Mouse (Mus musculus): ENCODE measurements around the gene Ddah1. TPM values are rescaled to one million over a fixed set of nuclear protein-coding genes. Genes with fewer than 3 reads are reported as not detected.

Ddah1 gene
- polyA plus RNA-seq, 1 experiment from 2014 or later = 45.1 TPM

- WGBS (ENCODE audit: insufficient replicate concordance) = 63% methylated on average over 12 of the region's 12 CpGs
- no peak overlapping the region for H3K9ac ChIP-seq (replicated peaks)
- TF ChIP-seq EP300 (IDR thresholded peaks at IDR 0.05; ENCODE audit: low read depth) (no peak), CTCF (IDR thresholded peaks at IDR 0.05; ENCODE audit: low read depth) (no peak)
- no peaks in the 10 kb centered on the region for H3K36me3 ChIP-seq (replicated peaks; ENCODE audit: insufficient read depth, low read length)
- no peak overlapping the region for H3K4me3 ChIP-seq (ENCODE audit: low read depth, low read length)
- DNase-seq (no peak), ATAC-seq (no peak)
- no peaks in the 10 kb centered on the region; the same call in 1 of the 2 replicates for H3K4me1 ChIP-seq (ENCODE audit: insufficient read depth)
- no peaks in the 10 kb centered on the region for H3K27me3 ChIP-seq (ENCODE audit: insufficient read depth, low read length)
- no peak overlapping the region for H3K4me2 ChIP-seq (ENCODE audit: low read depth, low read length)
- no peak overlapping the region; the same call in 1 of the 2 replicates for H3K27ac ChIP-seq (ENCODE audit: low read depth)
- no peaks in the 10 kb centered on the region for H3K9me3 ChIP-seq (ENCODE audit: low read length)
Observed at GRCm38 (mm10) chr3:145841961-145842710, 83.7 kb downstream of the Ddah1 start.

GRCm38 (mm10) chr3:145843836-145844235 lies 85.4 kb downstream of the Ddah1 start:
- Histone ChIP-seq H3K4me3 (ENCODE audit: low read depth, low read length) (no peak overlapping the region), H3K36me3 (replicated peaks; ENCODE audit: insufficient read depth, low read length) (no peaks in the 10 kb centered on the region), H3K4me2 (ENCODE audit: low read depth, low read length) (no peak overlapping the region), H3K27me3 (ENCODE audit: insufficient read depth, low read length) (no peaks in the 10 kb centered on the region), H3K9me3 (ENCODE audit: low read length) (no peaks in the 10 kb centered on the region), H3K27ac (ENCODE audit: low read depth) (no peak overlapping the region), H3K4me1 (ENCODE audit: insufficient read depth) (no peaks in the 10 kb centered on the region; the same call in 1 of the 2 replicates), H3K9ac (replicated peaks) (no peak overlapping the region)
- TF ChIP-seq EP300 (IDR thresholded peaks at IDR 0.05; ENCODE audit: low read depth) (no peak), CTCF (IDR thresholded peaks at IDR 0.05; ENCODE audit: low read depth) (no peak)
- no peak for DNase-seq
- 81% methylated on average over 3 of the region's 3 CpGs for WGBS (ENCODE audit: insufficient replicate concordance)
- ATAC-seq = no peak

- Histone ChIP-seq H3K27ac (ENCODE audit: low read depth) (no peak overlapping the region), H3K4me3 (ENCODE audit: low read depth, low read length) (no peak overlapping the region)
- no peak for DNase-seq
Observed at GRCm38 (mm10) chr3:145844891-145845290, 86.4 kb downstream of the Ddah1 start.

GRCm38 (mm10) chr3:145846255-145846654 lies 87.8 kb downstream of the Ddah1 start:
- Histone ChIP-seq H3K9me3 (ENCODE audit: low read length) (no peaks in the 10 kb centered on the region), H3K4me1 (ENCODE audit: insufficient read depth) (no peaks in the 10 kb centered on the region; the same call in 1 of the 2 replicates), H3K27ac (ENCODE audit: low read depth) (no peak overlapping the region), H3K27me3 (ENCODE audit: insufficient read depth, low read length) (no peaks in the 10 kb centered on the region), H3K9ac (replicated peaks) (no peak overlapping the region), H3K36me3 (replicated peaks; ENCODE audit: insufficient read depth, low read length) (no peaks in the 10 kb centered on the region), H3K4me2 (ENCODE audit: low read depth, low read length) (no peak overlapping the region), H3K4me3 (ENCODE audit: low read depth, low read length) (no peak overlapping the region)
- ATAC-seq = no peak
- TF ChIP-seq EP300 (IDR thresholded peaks at IDR 0.05; ENCODE audit: low read depth) = no peak
- TF ChIP-seq CTCF (IDR thresholded peaks at IDR 0.05; ENCODE audit: low read depth) = no peak
- WGBS (ENCODE audit: insufficient replicate concordance) = 86% methylated on average over 2 of the region's 2 CpGs
- DNase-seq = no peak

More at GRCm38 (mm10) chr3:145844891-145845290, 86.4 kb downstream of the Ddah1 start:
- H3K36me3 ChIP-seq (replicated peaks; ENCODE audit: insufficient read depth, low read length) = no peaks in the 10 kb centered on the region
- H3K9me3 ChIP-seq (ENCODE audit: low read length) = no peaks in the 10 kb centered on the region
- no peak for TF ChIP-seq EP300 (IDR thresholded peaks at IDR 0.05; ENCODE audit: low read depth)
- TF ChIP-seq CTCF (IDR thresholded peaks at IDR 0.05; ENCODE audit: low read depth) = no peak
- 79% methylated on average over 3 of the region's 3 CpGs for WGBS (ENCODE audit: insufficient replicate concordance)
- no peaks in the 10 kb centered on the region; the same call in 1 of the 2 replicates for H3K4me1 ChIP-seq (ENCODE audit: insufficient read depth)
- ATAC-seq = no peak
- no peak overlapping the region for H3K4me2 ChIP-seq (ENCODE audit: low read depth, low read length)
- no peak overlapping the region for H3K9ac ChIP-seq (replicated peaks)
- H3K27me3 ChIP-seq (ENCODE audit: insufficient read depth, low read length) = no peaks in the 10 kb centered on the region

- no peak for DNase-seq
- no peak overlapping the region for H3K27ac ChIP-seq (ENCODE audit: low read depth)
- H3K27me3 ChIP-seq (ENCODE audit: insufficient read depth, low read length) = no peaks in the 10 kb centered on the region
- WGBS (ENCODE audit: insufficient replicate concordance) = 75% methylated on average over 5 of the region's 5 CpGs
- H3K4me3 ChIP-seq (ENCODE audit: low read depth, low read length) = no peak overlapping the region
- no peak for TF ChIP-seq CTCF (IDR thresholded peaks at IDR 0.05; ENCODE audit: low read depth)
- no peak for TF ChIP-seq EP300 (IDR thresholded peaks at IDR 0.05; ENCODE audit: low read depth)
- no peak overlapping the region for H3K9ac ChIP-seq (replicated peaks)
- H3K9me3 ChIP-seq (ENCODE audit: low read length) = no peaks in the 10 kb centered on the region
- H3K4me2 ChIP-seq (ENCODE audit: low read depth, low read length) = no peak overlapping the region
- ATAC-seq = no peak
- H3K36me3 ChIP-seq (replicated peaks; ENCODE audit: insufficient read depth, low read length) = peaks cover 2% of the 10 kb centered on the region
- H3K4me1 ChIP-seq (ENCODE audit: insufficient read depth) = no peaks in the 10 kb centered on the region
Observed at GRCm38 (mm10) chr3:145852041-145852440, 93.6 kb downstream of the Ddah1 start.

GRCm38 (mm10) chr3:145852800-145853199 lies 94.3 kb downstream of the Ddah1 start:
- Histone ChIP-seq H3K27ac (ENCODE audit: low read depth) (no peak overlapping the region), H3K9ac (replicated peaks) (no peak overlapping the region), H3K36me3 (replicated peaks; ENCODE audit: insufficient read depth, low read length) (peaks cover 2% of the 10 kb centered on the region), H3K4me1 (ENCODE audit: insufficient read depth) (no peaks in the 10 kb centered on the region), H3K27me3 (ENCODE audit: insufficient read depth, low read length) (no peaks in the 10 kb centered on the region), H3K4me2 (ENCODE audit: low read depth, low read length) (no peak overlapping the region), H3K4me3 (ENCODE audit: low read depth, low read length) (no peak overlapping the region), H3K9me3 (ENCODE audit: low read length) (no peaks in the 10 kb centered on the region)
- DNase-seq = no peak
- no peak for ATAC-seq
- WGBS (ENCODE audit: insufficient replicate concordance) = 88% methylated on average over 4 of the region's 4 CpGs
- TF ChIP-seq EP300 (IDR thresholded peaks at IDR 0.05; ENCODE audit: low read depth) (no peak), CTCF (IDR thresholded peaks at IDR 0.05; ENCODE audit: low read depth) (no peak)
